Mouse (Mus musculus) 3T3-L1 (cell line): ENCODE measurements around the gene Lamb1.

Experiments
- DNase-seq: peaks from one replicate; pipeline ENCODE4 v3.0.0-alpha.2; 2015; ENCODE audit warnings: low read depth, low spot score

The Lamb1 gene

DNA sequence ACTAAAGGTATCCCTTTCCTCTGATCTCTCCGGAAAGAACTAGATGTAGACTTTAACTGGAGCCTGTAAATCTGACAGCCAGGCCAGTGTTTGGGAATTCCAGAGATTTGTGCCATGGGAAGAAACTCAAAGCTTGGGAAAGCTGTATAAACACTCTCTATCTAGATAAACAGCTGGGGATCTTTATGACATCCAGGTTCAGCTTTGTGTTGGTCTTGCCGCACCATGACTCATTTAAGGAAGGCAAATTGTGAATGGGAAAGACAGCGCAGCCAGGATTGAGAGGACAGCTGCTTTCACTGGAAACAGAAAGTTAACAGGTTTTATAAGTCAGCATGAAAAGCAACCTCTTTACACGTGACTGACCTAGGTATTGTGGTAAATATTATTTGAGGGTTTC lies 12.8 kb upstream of the Lamb1 start:
- DNase-seq = no peak

- DNase-seq = no peak
These were observed 10.1 kb upstream of the Lamb1 start for GRCm38 (mm10) chr12:31254978-31255377.

DNA sequence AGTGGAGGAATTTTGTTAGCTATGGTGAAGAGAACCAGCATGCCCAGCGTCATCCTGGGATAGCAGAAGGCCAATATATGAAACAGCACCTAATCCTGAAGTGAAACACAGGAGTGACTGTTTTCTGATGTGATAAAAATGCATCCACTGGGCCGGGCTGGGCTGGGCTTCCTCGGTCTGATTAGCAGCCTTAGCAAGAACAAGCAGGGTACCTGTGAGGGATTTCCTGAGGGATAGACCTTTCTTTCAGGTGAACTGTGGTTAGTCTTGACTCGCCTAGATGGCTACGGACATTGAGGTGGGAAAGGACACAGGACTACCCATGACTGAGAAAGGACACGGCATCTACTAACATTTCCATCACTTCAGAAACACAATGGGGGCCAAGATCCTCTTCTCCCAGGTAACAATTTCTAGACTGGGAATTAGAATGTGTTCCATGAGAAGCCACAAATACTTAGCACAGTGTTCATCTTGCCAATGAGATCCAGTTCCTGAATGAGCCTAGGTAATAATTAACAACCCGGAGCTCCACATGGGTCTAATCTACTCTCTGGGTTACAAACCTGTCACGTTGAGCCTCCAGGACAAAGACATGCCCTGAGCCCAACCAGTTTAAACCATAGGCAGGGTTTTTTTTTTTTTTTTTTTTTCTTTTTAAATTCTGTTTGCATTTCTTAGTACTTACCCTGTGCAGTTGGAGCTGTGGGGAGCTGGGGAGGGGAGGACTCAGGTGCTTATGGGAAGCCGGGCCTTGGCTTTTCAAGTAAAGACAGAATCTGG lies 8.7 kb upstream of the Lamb1 start:
- DNase-seq = no peak

DNA sequence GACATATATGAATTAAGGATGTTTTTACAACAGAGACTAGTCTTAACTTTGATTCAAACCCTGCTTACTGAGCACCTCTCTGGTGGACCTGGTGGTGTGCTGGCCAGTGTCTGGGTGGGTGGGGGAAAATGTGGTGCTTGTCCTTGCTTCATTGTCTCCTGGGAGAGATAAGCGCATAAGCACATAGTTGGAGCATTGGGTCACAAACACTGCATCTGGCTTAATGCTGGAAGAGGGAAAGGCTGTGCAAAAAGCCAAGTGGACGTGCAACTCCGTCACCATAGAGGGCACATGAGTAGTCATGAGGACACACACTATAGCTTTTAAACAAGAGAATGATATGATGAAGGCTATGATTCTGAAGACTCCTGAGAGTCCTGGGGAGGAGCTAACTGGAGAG lies 3.2 kb upstream of the Lamb1 start:
- no peak for DNase-seq

DNA sequence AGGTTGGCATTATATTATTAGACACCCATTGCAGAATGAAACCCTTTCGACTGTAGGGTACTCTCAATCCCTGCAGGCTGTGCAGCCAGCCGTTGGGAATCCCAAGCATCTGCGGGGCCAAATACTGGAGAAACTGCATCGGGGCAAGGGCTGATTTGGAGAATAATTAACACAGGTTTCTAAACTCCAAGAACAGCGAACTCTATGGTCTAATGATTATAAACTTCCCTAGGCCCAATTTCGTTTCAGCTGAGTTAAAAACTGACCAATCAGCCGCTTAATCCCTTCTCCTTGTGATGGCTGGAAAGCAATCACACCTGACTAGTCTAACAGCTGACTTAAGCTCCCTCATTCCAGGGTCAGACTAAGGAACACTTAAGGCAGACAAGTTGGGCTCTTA lies 1.1 kb upstream of the Lamb1 start:
- DNase-seq = no peak

GRCm38 (mm10) chr12:31265722-31266431 lies 843 bp downstream of the Lamb1 start:
- DNase-seq = peak; percentile 49

DNA sequence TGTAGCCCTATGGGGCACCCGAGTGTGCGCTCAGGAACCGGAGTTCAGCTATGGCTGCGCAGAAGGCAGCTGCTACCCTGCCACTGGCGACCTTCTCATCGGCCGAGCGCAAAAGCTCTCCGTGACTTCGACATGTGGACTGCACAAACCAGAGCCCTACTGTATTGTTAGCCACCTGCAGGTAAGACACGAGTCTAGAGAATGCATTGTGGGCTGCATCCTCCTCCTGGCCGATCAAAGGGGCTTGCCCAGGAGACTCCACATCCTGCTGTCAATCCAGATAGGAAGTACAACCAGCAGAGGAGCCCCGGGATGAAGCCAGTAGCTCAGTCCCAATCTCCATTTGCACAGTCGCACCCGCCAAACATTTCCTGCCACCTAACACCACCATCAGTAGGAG lies 1.7 kb downstream of the Lamb1 start:
- DNase-seq = peak; percentile 47

GRCm38 (mm10) chr12:31267363-31267762 lies 2.3 kb downstream of the Lamb1 start:
- DNase-seq = peak; percentile 12

DNA sequence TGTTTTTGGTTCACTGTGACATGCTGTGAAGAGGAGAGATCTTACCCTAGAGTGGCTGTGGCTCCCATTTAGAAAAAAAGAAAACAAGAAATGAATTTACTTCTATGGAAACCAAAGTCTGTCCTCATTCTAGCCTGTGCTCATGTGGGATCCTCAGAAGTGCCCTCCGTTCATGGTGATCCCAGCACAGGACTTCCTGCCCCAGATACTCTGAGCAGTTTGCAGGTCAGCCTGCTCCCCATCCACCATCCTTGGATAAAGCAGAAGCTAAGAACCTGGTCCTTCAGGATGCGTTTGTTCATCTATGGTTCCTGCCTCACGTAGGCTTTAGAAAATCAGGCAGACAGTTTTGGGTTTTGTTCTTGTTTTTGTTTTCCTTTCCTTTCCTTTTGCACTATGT lies 3.3 kb downstream of the Lamb1 start:
- peak; percentile 10 for DNase-seq

DNA sequence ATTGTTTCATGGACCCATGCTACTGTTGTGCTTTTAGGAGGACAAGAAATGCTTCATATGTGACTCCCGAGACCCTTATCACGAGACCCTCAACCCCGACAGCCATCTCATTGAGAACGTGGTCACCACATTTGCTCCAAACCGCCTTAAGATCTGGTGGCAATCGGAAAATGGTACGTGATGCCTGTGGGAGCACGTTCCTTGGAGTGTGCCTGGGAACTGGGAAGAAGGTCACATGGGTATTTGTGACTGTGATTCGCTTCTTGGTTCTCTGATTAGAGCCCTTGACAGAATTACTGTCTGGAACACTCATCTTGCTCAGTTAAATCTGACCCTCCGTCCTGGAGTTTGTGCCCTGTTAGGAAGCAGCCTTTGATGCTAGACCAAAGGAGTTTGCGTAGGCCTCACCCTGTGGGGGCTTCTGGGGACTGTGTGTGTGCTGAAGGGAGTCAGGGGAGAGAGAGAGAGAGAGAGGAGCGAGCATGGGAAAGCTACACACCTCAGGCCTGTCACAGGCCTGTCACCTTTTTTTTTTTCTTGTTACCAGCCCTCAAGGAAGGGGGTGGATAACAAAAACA lies 4.1 kb downstream of the Lamb1 start:
- DNase-seq = peak; percentile 22

- DNase-seq = peak; percentile 35
These were observed 5.3 kb downstream of the Lamb1 start for GRCm38 (mm10) chr12:31270361-31270760.

DNA sequence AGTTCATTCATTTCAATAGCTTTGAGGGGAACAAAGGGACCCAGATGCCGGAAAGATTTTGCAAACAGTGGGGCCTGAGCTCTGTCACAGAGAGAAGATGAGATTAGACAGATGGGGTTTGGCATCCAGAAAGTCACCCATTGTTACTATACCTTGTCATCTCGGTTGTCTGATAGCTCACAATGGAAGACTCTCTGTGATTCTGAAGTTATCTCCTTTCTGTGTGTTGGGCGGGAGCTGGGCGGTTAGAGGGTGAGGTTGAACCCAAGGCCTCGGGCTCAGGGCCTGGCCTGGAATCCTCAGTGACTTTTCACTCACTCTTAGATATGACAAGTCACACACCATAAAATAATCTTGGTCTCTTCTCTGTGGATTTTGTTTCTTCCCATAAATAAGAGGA lies 5.7 kb downstream of the Lamb1 start:
- DNase-seq = no peak

- peak; percentile 99 for DNase-seq
These were observed 6.5 kb downstream of the Lamb1 start for GRCm38 (mm10) chr12:31271361-31272011.

- peak; percentile 60 for DNase-seq
These were observed 7.1 kb downstream of the Lamb1 start for GRCm38 (mm10) chr12:31272012-31272735.

DNA sequence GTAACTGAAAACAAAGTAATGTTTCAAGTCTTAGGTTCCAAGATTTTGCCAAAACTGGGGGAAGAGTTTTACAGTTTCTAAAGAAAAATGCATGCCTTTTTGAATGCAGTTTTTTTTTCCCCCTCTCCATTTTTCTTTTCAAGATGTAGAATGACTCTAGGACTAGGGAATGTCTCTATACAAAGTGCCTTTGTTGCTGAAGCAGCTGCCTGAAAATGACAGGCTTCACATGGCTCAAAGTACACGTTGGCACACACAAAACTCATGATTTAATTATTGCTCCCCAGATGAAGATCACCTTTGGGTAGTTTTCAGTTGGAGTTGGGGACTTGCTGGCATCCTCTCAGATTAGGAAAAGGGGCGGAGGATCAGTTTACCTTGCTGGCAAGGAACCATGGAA lies 7.8 kb downstream of the Lamb1 start:
- peak; percentile 31 for DNase-seq

- no peak for DNase-seq
These were observed 8.6 kb downstream of the Lamb1 start for GRCm38 (mm10) chr12:31273646-31274045.

DNA sequence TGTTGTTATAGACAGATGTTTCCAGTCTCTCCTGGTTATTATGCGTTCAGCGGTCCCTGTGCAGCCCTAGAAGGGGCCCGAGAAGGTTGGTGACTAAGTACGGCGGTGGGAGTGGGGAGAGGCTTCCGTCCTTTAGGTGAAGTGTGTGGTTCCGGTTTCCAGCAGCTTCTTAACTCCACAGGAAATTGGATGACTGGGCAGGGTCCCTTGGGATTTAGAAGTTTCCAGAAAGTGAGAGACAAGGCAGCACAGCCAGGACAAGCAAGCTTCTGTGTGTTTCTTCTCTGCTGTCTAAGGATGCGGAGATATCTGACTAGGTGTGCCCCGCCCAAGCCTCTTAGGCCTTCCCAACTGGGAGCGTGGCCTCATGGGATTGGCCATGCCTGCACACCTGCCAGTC lies 10.4 kb downstream of the Lamb1 start:
- DNase-seq = peak; percentile 55

DNA sequence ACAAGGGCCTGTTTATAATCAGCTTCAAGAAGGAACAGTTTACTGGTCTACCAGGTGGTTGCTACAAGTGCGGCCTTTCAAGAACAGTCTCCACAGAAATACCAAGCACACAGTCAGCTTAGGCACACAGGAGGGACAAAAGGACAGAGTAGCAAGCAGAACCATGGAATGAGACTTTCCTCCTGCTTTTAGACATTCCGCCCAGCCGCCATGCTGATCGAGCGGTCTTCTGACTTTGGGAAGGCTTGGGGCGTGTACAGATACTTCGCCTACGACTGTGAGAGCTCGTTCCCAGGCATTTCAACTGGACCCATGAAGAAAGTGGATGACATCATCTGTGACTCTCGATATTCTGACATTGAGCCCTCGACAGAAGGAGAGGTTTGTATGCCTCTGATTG lies 13.2 kb downstream of the Lamb1 start:
- DNase-seq = no peak

DNA sequence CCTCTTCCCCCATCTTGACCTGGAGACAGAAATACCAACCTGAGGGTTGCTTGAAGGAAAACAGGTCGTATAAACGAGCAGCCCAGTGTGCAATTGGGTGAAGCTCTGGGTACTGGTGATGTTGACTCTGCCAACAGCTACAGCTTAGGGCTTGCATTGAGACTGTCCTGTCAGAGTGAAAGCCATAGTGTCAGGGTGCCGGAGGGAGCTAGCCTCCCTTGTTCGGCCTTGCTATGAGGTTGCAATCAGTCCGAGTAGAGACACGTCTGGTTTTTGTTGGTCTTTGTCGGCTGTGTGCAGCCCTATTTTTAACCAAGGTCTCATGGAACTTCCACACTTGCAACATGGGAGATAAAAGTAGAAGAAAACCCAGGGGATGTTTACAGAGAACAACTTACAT lies 15.3 kb downstream of the Lamb1 start:
- no peak for DNase-seq

DNA sequence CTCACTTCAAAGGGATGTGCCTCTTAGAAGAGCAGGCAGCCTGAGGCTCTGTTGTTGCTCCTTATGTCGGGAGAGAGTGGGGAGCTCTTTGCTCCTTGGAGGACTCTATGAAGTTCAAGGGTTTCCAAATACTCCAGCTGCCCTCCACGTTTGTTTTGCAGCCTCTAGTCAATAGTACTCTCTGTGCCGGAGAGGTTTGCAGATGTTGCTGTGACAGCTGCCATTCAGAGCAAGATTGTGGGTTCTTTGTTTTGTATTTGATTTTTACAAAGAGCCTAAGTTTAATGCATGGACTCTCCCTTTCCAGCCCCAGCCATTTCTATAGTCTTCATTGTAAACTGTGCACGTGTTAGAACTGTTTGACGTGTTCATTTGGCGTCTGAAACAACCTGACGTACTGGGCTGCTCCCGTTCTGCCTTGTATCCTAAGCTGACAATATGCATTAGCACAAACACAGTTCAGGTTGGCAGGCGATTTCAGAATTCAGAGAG lies 16.1 kb downstream of the Lamb1 start:
- no peak for DNase-seq

DNA sequence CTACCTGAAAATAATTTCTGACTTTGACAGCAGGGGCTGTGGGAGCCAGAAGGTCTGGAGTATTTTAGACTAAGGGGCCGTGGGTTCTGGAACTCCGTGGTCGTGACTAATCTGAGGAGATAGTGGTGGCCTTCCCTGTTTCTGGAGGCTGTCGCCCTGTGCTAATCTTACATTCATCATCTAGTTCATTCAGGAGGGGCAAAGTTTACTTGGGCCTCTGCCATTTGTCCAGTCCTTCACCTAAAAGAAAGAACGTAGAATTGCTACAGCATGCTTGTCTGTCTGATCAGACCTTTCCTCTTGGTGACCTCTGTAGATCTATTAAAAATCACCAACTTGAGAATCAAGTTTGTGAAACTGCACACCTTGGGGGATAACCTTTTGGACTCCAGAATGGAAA lies 17.2 kb downstream of the Lamb1 start:
- DNase-seq = no peak

GRCm38 (mm10) chr12:31283131-31283530 lies 18.1 kb downstream of the Lamb1 start:
- no peak for DNase-seq
